Mouse (Mus musculus) layer of hippocampus, adult 8-10 months (tissue): ENCODE measurements around the gene Pxdn. TPM values are rescaled to one million over a fixed set of nuclear protein-coding genes. Genes with fewer than 3 reads are reported as not detected.

Experiments used
- DNase-seq, 2 experiments: peaks; one replicate each; pipeline ENCODE4 v3.0.0; 2022; ENCODE audit warnings: low spot score in 2 of 2
- total RNA-seq, 4 experiments: library from RNA; stranded (reverse); gene quantifications; 2 replicates each; pipeline ENCODE4 v1.2.4; 2022

Pxdn gene
- total RNA-seq, 4 experiments from 2014 or later: 65.3 to 84.7 (median 75.5) TPM

GRCm38 (mm10) chr12:29952102-29952501 lies 14.7 kb downstream of the Pxdn start:
- DNase-seq: no peak

DNA sequence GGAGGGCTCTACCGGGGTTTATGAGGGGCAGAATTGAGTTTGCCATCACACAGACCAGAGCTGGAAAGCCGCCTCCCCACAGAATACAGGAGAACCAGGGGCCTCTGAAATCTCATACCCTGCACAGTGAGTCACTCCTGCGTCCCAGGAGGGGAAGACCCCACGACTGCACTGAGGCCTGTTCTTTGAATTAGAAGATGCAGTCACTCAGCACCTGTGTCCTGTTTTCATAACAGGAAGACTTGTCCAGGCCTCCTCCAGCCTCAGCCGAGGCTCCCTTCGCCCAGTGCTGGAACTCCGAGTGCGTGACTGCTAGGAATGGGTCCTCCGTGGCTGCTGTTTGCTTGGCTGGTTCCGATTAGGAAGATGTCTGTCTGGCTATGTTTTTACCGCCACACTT lies 16.6 kb downstream of the Pxdn start:
- DNase-seq: no peak

DNA sequence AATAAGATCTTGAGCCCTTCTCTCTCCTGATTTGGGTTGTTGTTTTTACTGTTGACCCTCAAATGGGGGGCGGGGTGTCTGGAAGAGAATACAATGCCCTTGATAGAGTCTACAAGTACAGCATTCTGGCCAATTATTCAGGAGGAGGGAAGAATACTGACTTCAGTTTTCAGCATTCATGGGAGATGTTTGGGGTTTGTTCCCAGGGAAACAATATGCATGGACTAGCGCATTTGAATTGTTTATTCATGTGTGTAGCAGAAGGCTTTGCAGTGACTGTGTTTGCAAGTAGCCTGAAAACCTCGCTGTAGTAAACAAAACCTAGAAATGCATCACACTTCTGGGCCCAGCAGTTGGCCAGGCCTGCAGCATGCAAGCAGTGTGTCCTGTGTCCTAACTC lies 17.1 kb downstream of the Pxdn start:
- no peak for DNase-seq

- DNase-seq: no peak
Observed at GRCm38 (mm10) chr12:29956969-29957368, 19.6 kb downstream of the Pxdn start.

- DNase-seq: no peak
Observed at GRCm38 (mm10) chr12:29958637-29959036, 21.2 kb downstream of the Pxdn start.

GRCm38 (mm10) chr12:29961041-29961440 lies 23.6 kb downstream of the Pxdn start:
- no peak for DNase-seq

GRCm38 (mm10) chr12:29965016-29965415 lies 27.6 kb downstream of the Pxdn start:
- DNase-seq: no peak

DNA sequence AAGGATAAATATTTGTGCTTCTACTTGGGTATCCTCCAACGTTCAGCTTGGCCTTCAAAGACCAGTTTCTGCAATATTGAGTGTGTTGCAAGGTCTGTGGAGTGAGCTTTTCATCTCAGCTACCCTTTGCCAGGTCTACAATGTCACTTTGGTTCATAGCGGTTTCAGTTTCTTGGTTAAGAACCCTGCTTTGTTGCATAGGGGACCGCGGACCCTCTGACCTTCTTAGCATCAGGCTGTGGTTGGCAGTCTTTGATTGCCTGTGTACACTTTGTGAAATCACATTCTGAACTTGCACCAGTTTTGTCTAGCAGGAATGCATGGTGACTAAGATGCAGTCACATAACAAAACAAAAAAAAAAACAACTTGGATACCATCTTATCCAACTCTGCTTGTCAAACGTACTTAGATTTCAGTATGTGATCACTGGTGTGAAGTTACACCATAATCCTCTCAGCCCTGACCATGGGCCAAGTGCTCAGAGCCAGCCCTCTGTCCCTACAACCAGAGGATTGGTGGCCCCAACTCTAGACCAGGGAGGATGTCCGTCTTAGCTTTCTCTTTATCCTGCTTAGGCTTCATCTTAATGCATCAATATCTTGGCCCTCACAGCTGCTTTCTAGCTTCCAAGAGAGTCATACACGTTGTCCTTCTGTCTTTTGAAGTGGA lies 34.5 kb downstream of the Pxdn start:
- DNase-seq: no peak

- DNase-seq: no peak
Observed at GRCm38 (mm10) chr12:29972533-29972932, 35.1 kb downstream of the Pxdn start.

DNA sequence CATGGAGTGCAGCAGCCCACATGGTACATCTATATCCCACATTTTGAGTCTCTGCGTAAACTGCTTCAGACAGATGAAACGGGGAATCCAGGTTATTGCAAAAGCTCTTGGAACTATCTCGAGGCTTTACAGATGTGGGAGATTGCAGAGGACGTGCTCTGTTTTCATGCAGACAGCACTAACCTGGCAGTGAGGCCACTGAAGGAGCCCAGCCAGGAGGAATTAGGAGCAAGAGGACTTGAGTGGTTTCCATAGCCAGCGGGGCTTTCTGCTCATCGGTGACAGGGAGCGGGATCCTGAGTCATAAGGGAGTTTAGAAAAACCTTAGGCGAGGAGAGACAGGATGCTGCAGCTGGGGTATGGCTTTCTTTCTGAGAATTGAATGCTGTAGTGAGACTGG lies 42.7 kb downstream of the Pxdn start:
- DNase-seq: no peak

GRCm38 (mm10) chr12:29981722-29982293 lies 44.4 kb downstream of the Pxdn start:
- DNase-seq: no peak

DNA sequence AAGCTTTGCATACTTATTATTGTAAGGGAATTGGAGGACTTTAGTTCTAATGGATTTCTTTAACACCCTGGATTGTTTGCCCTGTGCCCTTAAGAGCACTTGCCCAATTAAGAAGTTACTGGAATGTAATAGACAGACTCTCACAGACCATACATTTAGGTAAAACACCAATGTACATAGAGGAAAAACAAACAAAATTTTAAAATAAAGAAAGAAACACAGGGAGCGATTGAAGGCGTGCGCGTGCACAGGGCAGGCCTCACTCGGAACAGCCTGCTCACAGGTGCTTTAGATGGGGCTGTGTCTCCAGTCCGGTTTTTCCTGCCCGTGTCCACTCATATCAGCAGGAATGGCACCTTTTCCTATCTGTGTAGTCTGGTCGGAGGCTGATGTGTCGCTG lies 45.8 kb downstream of the Pxdn start:
- DNase-seq: no peak

GRCm38 (mm10) chr12:29985126-29985525 lies 47.7 kb downstream of the Pxdn start:
- DNase-seq: no peak

DNA sequence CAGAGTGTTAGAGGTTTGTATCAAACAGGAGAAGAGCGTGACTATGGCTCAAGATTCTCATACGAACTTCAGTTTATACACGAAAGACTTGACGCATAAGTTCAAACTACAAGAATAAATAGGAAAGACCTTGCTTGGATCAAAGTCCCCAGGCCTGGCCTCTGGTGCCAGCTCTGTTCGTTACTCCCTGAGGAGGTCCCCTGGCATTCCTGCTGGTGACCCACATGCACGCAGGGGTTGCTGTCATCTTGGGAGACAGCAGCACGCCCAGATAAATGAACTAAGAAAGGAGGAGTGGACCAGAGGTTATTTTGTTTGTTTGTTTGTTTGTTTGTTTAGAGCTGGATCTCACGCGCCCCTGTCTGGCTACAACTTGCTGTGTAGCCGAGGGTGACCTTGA lies 48.8 kb downstream of the Pxdn start:
- DNase-seq: no peak

DNA sequence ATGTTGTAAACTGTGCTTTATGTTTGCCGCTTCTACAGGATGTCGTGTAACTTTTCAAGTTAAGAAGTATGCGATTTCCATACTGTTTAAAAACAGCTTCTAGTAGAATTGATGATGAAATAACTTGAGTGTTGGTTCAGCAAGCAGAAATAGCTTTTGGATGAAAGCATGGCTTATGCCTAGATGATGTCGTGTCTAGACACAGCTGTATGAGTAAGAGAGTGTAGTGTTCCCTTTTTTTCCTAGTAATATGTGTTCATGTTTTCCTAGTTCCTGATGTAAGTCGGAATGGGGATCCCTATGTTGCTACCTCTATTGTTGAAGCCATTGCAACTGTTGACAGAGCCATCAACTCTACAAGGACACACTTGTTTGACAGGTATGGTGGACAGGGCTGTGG lies 61.5 kb downstream of the Pxdn start:
- no peak for DNase-seq

- DNase-seq: no peak
Observed at GRCm38 (mm10) chr12:30001951-30002350, 64.5 kb downstream of the Pxdn start.

GRCm38 (mm10) chr12:30003680-30004364 lies 66.4 kb downstream of the Pxdn start:
- peak; percentile 41 to 74 for DNase-seq

GRCm38 (mm10) chr12:30004365-30004723 lies 66.9 kb downstream of the Pxdn start:
- no peak for DNase-seq

DNA sequence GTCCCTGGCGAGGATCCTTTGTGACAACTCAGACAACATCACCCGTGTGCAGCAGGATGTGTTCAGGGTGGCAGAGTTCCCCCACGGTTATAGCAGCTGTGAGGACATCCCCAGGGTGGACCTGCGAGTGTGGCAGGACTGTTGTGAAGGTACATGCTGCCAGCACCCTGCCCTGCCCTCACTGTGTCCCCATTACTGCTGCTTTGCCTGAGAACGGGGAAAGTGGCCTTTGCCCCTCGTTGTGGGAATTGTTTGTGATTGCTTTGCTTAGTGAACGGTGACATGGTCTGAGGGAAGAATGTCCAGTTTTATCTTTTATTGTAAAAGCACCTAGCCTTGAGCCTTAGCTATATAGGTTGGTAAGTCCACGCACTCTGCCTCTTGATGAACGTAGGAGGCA lies 69.2 kb downstream of the Pxdn start:
- no peak for DNase-seq

DNA sequence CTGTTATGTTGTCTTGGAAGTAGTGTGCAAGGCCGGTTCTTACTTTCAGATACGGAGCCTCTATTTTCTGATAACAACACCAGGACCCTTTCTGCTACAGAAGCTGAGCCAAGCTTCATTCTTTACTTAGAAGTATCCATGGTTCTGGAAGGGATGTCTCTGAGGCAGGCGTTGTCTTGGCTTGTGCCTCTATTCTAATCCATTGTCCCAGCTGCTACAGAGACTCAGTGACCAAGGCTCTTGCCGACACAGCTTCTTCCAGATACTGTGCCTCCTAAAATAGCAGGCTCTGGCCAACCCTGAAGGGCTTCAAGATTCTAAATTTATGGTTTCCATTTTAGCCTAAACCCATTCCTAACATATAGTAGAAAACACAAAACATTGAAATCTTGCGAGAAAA lies 71.3 kb downstream of the Pxdn start:
- DNase-seq: no peak

DNA sequence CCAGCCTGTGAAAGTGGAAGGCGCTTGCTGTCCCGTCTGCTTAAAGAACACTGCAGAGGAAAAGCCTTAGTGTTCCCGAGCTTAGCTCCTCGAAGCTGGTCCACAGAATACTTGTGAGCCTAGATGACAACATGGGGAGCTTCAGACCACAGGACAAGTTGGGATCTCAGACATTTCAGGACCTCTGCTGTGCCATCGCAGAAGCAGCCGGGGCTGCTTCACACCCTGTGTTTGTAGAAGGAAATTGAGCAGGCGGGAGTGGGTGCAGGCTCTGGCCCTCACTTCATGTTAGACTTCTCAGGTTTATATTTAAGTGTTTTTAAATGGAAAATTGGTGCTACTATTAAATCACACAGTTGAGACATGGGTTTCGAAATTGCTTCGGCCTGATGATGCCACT lies 78.1 kb downstream of the Pxdn start:
- no peak for DNase-seq

DNA sequence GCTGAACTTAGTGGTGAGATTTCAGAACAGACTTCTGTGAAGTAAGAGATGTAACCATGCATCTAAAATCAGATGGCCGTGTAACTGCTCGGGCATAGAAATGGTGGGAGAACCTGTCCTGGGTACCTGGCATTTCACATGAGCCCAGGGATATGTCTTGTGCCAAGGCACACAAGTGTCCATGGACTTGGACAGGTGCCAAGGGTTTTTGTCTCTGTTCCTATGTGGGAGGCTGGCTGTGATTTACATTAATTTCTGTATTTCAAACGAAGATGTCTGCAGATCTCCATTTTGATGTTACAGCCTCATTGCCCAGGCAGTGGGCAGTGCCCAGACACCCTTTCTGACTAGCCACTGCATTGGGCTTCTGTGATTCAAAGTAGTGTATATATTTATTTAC lies 79.7 kb downstream of the Pxdn start:
- DNase-seq: no peak

- no peak for DNase-seq
Observed at GRCm38 (mm10) chr12:30020447-30020846, 83.0 kb downstream of the Pxdn start.
